Mouse (Mus musculus) left cerebral cortex, adult 2 months (tissue): ENCODE data around the gene Dclk2. TPM values are rescaled to one million over a fixed set of nuclear protein-coding genes. Genes with fewer than 3 reads are reported as not detected.

Experiments
- DNase-seq, 2 experiments: peaks; one replicate each; pipeline ENCODE4 v3.0.0; 2021 to 2022; ENCODE audit warnings: low spot score in 2 of 2, mixed read lengths in 1 of 2; ENCODE audit errors: extremely low spot score in 1 of 2
- H3K27ac ChIP-seq: fragments of 200-600 bp; 2 replicates; pipeline ENCODE4 v1.8.1; 2022
- H3K4me3 ChIP-seq: fragments of 200-600 bp; 2 replicates; pipeline ENCODE4 v1.8.1; 2022
- CTCF ChIP-seq: fragments of 200-600 bp; IDR thresholded peaks from 2 replicates; pipeline ENCODE4 v1.8.1; 2022; ENCODE audit warnings: antibody characterized with exemption, mild to moderate bottlenecking, moderate library complexity
- intact Hi-C: fragments of 180-260 bp; cut with DNase I; formaldehyde crosslinking; loops from one replicate; pipeline ENCODE4 v1.15.1; 2025
- total RNA-seq, 2 experiments: library from RNA; stranded (reverse); gene quantifications; 2 replicates each; pipeline ENCODE4 v1.2.3; 2021

Gene Dclk2
- total RNA-seq, 2 experiments from 2014 or later: 55.6 to 62.8 TPM

DNA sequence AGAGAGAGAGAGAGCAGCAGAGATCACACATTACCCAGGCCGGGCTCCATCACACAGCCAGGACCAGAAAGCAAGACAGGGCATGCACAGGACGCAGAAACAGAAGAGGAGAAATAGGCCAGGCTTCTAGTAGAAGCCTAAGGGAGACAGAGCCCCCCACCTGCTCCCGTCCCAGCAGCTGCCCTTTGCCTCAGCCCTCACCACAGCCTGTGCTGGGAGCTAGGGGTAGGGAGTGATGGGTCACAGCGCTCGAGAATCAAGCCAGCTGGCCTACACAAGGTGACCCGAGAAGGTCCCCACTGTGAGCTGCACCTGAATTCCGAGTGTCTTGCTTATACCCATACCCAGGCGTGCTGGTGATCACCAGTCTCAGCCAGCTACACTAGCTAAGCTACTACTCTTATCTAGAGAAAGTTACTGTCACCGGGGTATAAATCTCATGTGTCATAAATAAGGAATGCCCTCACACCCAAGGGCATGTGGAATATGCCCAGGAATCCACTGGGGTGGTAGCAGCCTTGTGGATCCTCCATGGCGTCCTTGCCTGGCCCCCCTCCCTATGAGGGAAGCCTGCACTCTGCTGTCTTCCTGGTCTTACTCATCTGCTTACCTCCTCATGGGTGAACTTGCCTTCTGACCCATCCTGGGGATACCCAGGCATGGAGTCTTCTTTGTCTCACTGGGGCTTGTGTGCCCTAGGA is 133.1 kb downstream of the Dclk2 start:
- H3K27ac ChIP-seq: peak overlapping the region; percentile 78
- H3K4me3 ChIP-seq: no peak overlapping the region
- intact Hi-C loops: loop anchor here (1.0 to 5.0 kb wide), 3 partner anchors 25 to 189 kb away; no protein-coding TSS in a partner anchor
- DNase-seq: no peak
- TF ChIP-seq CTCF: no peak

GRCm38 (mm10) chr3:86786845-86787351 is 133.8 kb downstream of the Dclk2 start:
- peak overlapping the region; percentile 78; the same call in 1 of the 2 replicates for H3K27ac ChIP-seq
- no peak overlapping the region for H3K4me3 ChIP-seq
- peak; percentile 53 to 64 for DNase-seq
- no peak for TF ChIP-seq CTCF
- intact Hi-C loops: loop anchor here (5.0 kb wide), 1 partner anchor 130 kb away; no protein-coding TSS in a partner anchor

DNA sequence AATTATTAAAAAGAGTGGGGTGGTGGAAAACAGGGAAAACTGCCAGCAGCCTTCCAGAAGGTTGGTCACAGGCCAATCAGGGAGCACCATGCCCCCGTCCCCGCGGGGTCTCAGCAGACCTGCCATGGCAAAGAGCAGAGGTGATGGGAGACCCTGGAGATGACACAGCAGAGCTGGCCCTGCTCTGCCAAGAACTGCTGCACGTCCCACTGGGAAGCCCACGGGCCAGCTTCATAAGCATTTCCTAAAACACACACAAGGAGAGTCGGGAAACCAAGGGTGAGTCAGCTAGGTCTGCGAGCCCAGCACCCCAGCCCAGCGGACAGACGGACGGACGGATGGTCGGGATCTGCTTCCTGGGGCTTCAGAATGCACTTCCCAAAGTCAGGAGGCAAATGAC is 134.4 kb downstream of the Dclk2 start:
- TF ChIP-seq CTCF: no peak
- DNase-seq: no peak
- Histone ChIP-seq H3K27ac (peak overlapping the region; percentile 66), H3K4me3 (no peak overlapping the region)
- intact Hi-C loops: loop anchor here (5.0 kb wide), 1 partner anchor 131 kb away; no protein-coding TSS in a partner anchor

GRCm38 (mm10) chr3:86784930-86785329 is 135.7 kb downstream of the Dclk2 start:
- DNase-seq: no peak
- intact Hi-C loops: loop anchor here (5.0 kb wide), 1 partner anchor 132 kb away; no protein-coding TSS in a partner anchor
- TF ChIP-seq CTCF: no peak
- no peak overlapping the region for H3K27ac ChIP-seq
- no peak overlapping the region for H3K4me3 ChIP-seq

GRCm38 (mm10) chr3:86784051-86784450 is 136.6 kb downstream of the Dclk2 start:
- DNase-seq: no peak
- no peak for TF ChIP-seq CTCF
- intact Hi-C loops: no loop called here
- Histone ChIP-seq H3K4me3 (no peak overlapping the region), H3K27ac (no peak overlapping the region)

- intact Hi-C loops: no loop called here
These were observed 140.9 kb downstream of the Dclk2 start for GRCm38 (mm10) chr3:86779704-86780103.

DNA sequence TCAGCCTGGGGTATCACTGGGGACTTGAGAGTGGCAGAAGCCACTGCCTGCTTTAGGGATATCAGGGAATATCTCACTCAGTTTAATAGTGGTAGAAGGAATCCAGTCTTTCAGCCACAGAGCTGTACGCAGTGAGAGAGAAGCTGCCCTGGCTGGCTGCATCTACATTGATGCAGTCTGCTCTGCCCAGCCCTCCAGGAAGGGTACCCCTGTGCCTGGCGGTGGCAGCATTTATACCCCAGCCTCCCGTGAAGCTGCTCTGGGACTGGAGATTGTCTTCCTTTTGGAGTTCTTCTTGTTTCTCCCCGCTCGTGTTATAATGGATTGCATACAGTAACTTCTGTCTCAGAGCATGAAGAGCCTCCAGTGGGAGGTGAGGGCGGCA is 145.2 kb downstream of the Dclk2 start:
- intact Hi-C loops: no loop called here
- no peak overlapping the region for H3K4me3 ChIP-seq
- no peak; the same call in 1 of the 2 replicates for TF ChIP-seq CTCF
- DNase-seq: no peak
- H3K27ac ChIP-seq: peak overlapping the region; percentile 47; the same call in 1 of the 2 replicates

More at GRCm38 (mm10) chr3:86779704-86780103, 140.9 kb downstream of the Dclk2 start:
- no peak for DNase-seq
- Histone ChIP-seq H3K4me3 (no peak overlapping the region), H3K27ac (no peak overlapping the region)
- peak; percentile 45 for TF ChIP-seq CTCF

- no peak for DNase-seq
- Histone ChIP-seq H3K27ac (no peak overlapping the region), H3K4me3 (no peak overlapping the region)
- intact Hi-C loops: no loop called here
- no peak for TF ChIP-seq CTCF
These were observed 145.8 kb downstream of the Dclk2 start for GRCm38 (mm10) chr3:86774566-86775443.

DNA sequence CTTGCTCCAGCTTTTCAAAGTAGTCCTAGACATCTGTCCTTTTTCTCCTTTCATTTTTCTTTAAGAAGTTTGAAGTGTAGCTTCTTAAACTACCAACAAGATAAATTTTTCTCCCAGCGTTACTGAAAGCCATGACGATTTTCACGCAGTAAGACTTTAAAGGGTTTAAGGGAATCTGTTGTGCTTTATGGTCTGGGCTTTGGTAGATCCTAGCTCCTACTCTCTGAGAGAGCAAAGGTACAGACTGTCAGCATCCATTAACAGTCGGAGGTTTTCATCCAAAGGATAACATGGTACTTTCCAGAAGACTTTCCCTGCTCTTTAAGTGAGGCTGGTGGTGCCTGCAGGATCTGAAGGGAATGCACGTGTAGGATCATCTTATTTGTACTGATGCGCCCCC is 151.7 kb downstream of the Dclk2 start:
- Histone ChIP-seq H3K27ac (no peak overlapping the region), H3K4me3 (no peak overlapping the region)
- intact Hi-C loops: loop anchor here (10.0 kb wide), 1 partner anchor 444 kb away; no protein-coding TSS in a partner anchor
- no peak for TF ChIP-seq CTCF
- no peak for DNase-seq

DNA sequence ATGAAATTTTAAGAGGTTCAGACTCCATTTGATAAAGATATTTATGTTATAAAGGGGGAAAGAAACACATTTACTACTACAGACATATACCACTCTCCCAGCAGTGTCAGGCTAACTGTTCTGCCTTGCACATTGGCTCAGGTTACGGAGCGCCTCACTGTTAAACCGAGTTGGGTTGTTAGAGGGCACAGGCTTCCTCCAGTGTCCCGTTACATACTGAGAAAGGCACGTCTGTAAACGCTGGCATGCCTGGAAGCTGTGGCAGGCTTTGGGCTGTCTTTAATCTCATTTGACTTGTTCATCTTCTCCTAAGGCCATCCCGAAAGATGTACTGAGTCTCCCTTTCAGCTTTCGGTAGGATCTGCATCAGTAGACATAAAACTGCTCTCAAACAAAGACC is 152.1 kb downstream of the Dclk2 start:
- no peak overlapping the region for H3K4me3 ChIP-seq
- TF ChIP-seq CTCF: no peak
- no peak overlapping the region for H3K27ac ChIP-seq
- intact Hi-C loops: loop anchor here (10.0 kb wide), 1 partner anchor 444 kb away; no protein-coding TSS in a partner anchor
- DNase-seq: no peak

DNA sequence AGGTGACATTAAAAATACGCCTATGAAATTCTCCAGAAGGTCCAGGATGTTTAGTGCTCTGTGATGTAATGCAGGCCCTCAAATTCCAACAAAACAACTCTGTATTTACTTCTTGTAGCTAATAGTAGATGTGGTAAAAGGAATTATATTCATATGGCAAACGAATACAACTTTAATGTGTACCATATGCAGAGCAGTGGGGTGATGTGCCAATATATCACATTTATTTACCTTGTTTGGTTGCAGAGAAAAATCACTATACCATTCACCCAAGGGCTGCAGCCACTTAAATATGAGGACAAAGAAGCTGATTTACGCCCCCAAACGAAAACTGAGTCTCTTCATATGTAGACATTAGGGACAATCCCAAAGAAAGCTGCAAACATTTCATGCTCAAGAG is 158.2 kb downstream of the Dclk2 start:
- no peak overlapping the region for H3K4me3 ChIP-seq
- intact Hi-C loops: loop anchor here (10.0 kb wide), 1 partner anchor 438 kb away; no protein-coding TSS in a partner anchor
- TF ChIP-seq CTCF: no peak
- DNase-seq: no peak
- H3K27ac ChIP-seq: no peak overlapping the region

DNA sequence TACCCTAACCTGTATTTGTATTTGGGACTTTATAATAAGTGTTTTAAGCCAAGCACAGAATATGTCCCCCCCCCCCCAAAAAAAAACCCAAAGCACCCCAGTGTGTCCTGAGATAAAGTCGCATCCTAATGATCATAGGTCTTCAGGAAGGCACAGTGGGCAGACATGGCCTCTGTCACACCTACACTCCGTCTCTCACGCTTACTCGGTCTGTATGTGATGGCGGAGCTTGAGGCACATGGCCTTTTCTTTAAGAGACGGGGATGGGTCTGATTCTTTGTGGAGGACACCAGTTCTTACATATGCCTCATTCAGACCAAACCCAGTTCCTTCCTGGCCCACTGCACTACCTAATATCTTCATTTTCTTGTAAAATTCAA is 158.6 kb downstream of the Dclk2 start:
- Histone ChIP-seq H3K4me3 (no peak overlapping the region), H3K27ac (no peak overlapping the region)
- intact Hi-C loops: loop anchor here (10.0 kb wide), 1 partner anchor 437 kb away; no protein-coding TSS in a partner anchor
- TF ChIP-seq CTCF: no peak
- no peak for DNase-seq
